Mouse (Mus musculus): ENCODE data around the gene Slc25a48. TPM values are rescaled to one million over a fixed set of nuclear protein-coding genes. Genes with fewer than 3 reads are reported as not detected.

The Slc25a48 gene
- polyA plus RNA-seq, 1 experiment: 0.45 TPM

GRCm38 (mm10) chr13:56435615-56436287 lies 2.4 kb upstream of the Slc25a48 start:
- Histone ChIP-seq H3K4me3 (replicated peaks; ENCODE audit: control insufficient read depth, low read depth, low read length) (no peak overlapping the region), H3K27ac (ENCODE audit: control insufficient read depth, insufficient read depth, low read depth, low read length, poor library complexity) (no peak overlapping the region), H3K4me1 (ENCODE audit: control insufficient read depth, insufficient read depth, low read length) (no peaks in the 10 kb centered on the region)
- WGBS: 78% methylated on average over 10 of the region's 10 CpGs
- TF ChIP-seq POLR2A (IDR thresholded peaks at IDR 0.05; ENCODE audit: borderline replicate concordance, control insufficient read depth, low read depth, low read length): no peak
- no peak for TF ChIP-seq CTCF (IDR thresholded peaks at IDR 0.05; ENCODE audit: control insufficient read depth, insufficient read depth, low read length)

GRCm38 (mm10) chr13:56443411-56443810 lies 5.3 kb downstream of the Slc25a48 start:
- 75% methylated on average over 7 of the region's 7 CpGs for WGBS
- H3K4me1 ChIP-seq (ENCODE audit: control insufficient read depth, insufficient read depth, low read length): no peaks in the 10 kb centered on the region
- H3K27ac ChIP-seq (ENCODE audit: control insufficient read depth, insufficient read depth, low read depth, low read length, poor library complexity): no peak overlapping the region
- no peak overlapping the region for H3K4me3 ChIP-seq (replicated peaks; ENCODE audit: control insufficient read depth, low read depth, low read length)
- TF ChIP-seq CTCF (IDR thresholded peaks at IDR 0.05; ENCODE audit: control insufficient read depth, insufficient read depth, low read length): no peak
- TF ChIP-seq POLR2A (IDR thresholded peaks at IDR 0.05; ENCODE audit: borderline replicate concordance, control insufficient read depth, low read depth, low read length): no peak

DNA sequence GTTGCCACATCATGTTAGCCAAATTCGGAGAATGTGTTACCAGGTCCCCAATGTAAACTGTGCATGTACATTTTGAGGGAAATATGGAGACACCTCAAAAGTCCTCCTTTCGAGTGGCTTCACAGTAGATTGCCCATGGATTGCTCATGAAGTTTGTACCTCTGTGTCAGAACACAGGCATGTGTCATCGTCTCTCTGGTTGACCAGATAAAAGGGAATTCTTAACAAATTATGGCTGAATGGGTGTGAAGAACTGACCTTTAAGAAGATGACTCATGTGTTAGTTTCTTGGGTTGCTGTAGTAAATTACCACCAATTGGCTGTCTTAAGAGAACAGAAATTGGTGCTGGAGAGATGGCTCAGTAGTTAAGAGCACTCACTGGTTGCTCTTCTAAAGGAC lies 6.0 kb downstream of the Slc25a48 start:
- WGBS: 78% methylated on average over 3 of the region's 3 CpGs
- Histone ChIP-seq H3K4me3 (replicated peaks; ENCODE audit: control insufficient read depth, low read depth, low read length) (no peak overlapping the region), H3K27ac (ENCODE audit: control insufficient read depth, insufficient read depth, low read depth, low read length, poor library complexity) (no peak overlapping the region), H3K4me1 (ENCODE audit: control insufficient read depth, insufficient read depth, low read length) (no peaks in the 10 kb centered on the region)
- no peak for TF ChIP-seq POLR2A (IDR thresholded peaks at IDR 0.05; ENCODE audit: borderline replicate concordance, control insufficient read depth, low read depth, low read length)
- TF ChIP-seq CTCF (IDR thresholded peaks at IDR 0.05; ENCODE audit: control insufficient read depth, insufficient read depth, low read length): no peak

DNA sequence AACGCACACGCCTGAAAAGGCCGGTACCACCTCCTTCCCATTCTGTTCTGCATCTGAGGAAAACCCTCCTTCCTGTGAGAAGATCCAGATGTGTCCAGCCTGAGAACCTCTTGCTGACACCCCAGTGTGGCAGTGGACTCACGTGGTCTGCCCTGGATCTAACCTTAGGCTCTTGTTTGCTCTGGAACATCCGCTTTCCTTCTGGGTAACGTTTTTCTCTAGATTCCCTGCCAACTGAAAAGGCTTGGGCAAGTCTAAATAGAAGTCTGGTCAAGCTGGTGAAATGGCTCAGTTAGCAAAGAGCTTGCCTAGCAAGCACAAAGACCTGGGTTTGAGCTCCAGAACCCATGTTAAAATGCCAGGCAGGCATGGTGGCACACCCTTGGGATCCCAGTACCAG lies 6.8 kb downstream of the Slc25a48 start:
- no peak overlapping the region for H3K4me3 ChIP-seq (replicated peaks; ENCODE audit: control insufficient read depth, low read depth, low read length)
- no peak overlapping the region for H3K27ac ChIP-seq (ENCODE audit: control insufficient read depth, insufficient read depth, low read depth, low read length, poor library complexity)
- no peaks in the 10 kb centered on the region for H3K4me1 ChIP-seq (ENCODE audit: control insufficient read depth, insufficient read depth, low read length)
- no peak for TF ChIP-seq POLR2A (IDR thresholded peaks at IDR 0.05; ENCODE audit: borderline replicate concordance, control insufficient read depth, low read depth, low read length)
- TF ChIP-seq CTCF (IDR thresholded peaks at IDR 0.05; ENCODE audit: control insufficient read depth, insufficient read depth, low read length): no peak
- 83% methylated on average over 6 of the region's 6 CpGs for WGBS

DNA sequence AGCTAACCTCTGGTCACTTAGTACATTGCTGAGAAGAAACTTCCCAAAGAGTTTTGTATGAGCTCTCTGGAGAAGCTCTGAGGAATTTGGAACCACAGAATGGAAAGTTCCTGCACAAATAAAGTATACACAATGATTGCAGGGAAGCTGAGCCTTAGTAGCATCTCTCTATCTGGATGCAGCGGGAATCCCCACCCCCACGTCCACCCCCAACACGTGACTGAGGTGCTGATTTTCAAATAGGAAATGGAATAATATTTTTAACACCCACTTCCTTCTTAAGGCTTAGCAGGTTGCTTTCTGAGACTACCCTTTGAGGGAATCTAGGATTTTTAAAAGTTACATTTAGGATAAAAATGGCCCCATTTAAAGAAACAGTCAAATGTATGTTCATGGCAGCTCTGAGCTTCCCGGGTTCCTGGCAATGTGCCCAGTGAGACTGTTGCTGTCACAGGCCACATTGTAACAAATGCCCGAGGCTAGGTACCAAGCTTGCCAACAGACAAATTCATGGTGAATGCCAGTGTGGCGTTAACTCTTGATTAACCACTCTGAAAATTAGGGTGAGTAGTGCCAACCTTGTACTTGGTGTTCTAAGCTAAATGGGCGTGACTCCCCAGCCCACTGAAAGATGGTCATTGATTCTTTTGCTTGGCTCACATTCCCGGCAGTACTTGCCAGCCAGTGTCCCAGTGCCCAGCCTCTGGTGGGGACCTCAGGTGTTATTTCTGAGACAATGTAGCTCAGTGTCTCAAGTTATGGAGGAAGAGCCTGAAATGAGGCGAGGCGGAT lies 11.3 kb downstream of the Slc25a48 start:
- no peak overlapping the region for H3K4me3 ChIP-seq (replicated peaks; ENCODE audit: control insufficient read depth, low read depth, low read length)
- no peak overlapping the region for H3K27ac ChIP-seq (ENCODE audit: control insufficient read depth, insufficient read depth, low read depth, low read length, poor library complexity)
- 55% methylated on average over 10 of the region's 10 CpGs for WGBS
- no peaks in the 10 kb centered on the region for H3K4me1 ChIP-seq (ENCODE audit: control insufficient read depth, insufficient read depth, low read length)
- TF ChIP-seq CTCF (IDR thresholded peaks at IDR 0.05; ENCODE audit: control insufficient read depth, insufficient read depth, low read length): no peak
- TF ChIP-seq POLR2A (IDR thresholded peaks at IDR 0.05; ENCODE audit: borderline replicate concordance, control insufficient read depth, low read depth, low read length): no peak

GRCm38 (mm10) chr13:56450035-56450434 lies 11.9 kb downstream of the Slc25a48 start:
- H3K4me1 ChIP-seq (ENCODE audit: control insufficient read depth, insufficient read depth, low read length): no peaks in the 10 kb centered on the region
- WGBS: 34% methylated on average over 8 of the region's 8 CpGs
- TF ChIP-seq CTCF (IDR thresholded peaks at IDR 0.05; ENCODE audit: control insufficient read depth, insufficient read depth, low read length) (no peak), POLR2A (IDR thresholded peaks at IDR 0.05; ENCODE audit: borderline replicate concordance, control insufficient read depth, low read depth, low read length) (no peak)
- no peak overlapping the region for H3K4me3 ChIP-seq (replicated peaks; ENCODE audit: control insufficient read depth, low read depth, low read length)
- no peak overlapping the region for H3K27ac ChIP-seq (ENCODE audit: control insufficient read depth, insufficient read depth, low read depth, low read length, poor library complexity)

DNA sequence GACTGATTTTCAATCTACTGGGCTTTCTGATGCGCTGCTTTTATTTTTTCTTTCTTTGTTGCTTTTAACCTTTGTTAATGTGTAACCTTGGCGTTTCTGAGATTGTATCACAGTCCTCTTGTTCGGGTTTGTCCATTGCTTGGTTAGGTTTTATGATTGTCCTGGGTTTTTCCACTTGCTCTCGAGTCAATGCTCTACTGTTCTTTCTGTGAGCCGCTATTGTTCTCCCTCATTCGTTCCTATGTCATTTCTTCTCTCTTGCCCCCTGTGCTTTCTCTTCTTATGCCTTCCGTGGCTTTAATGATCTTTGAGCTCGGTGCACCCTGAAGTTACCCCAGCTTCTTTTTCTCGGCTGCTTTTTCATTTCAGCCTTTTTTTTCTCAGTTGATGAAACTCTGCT lies 19.8 kb downstream of the Slc25a48 start:
- H3K27ac ChIP-seq (ENCODE audit: control insufficient read depth, insufficient read depth, low read depth, low read length, poor library complexity): no peak overlapping the region
- 55% methylated on average over 9 of the region's 9 CpGs for WGBS
- no peaks in the 10 kb centered on the region for H3K4me1 ChIP-seq (ENCODE audit: control insufficient read depth, insufficient read depth, low read length)
- H3K4me3 ChIP-seq (replicated peaks; ENCODE audit: control insufficient read depth, low read depth, low read length): no peak overlapping the region
- TF ChIP-seq POLR2A (IDR thresholded peaks at IDR 0.05; ENCODE audit: borderline replicate concordance, control insufficient read depth, low read depth, low read length) (no peak), CTCF (IDR thresholded peaks at IDR 0.05; ENCODE audit: control insufficient read depth, insufficient read depth, low read length) (no peak)

DNA sequence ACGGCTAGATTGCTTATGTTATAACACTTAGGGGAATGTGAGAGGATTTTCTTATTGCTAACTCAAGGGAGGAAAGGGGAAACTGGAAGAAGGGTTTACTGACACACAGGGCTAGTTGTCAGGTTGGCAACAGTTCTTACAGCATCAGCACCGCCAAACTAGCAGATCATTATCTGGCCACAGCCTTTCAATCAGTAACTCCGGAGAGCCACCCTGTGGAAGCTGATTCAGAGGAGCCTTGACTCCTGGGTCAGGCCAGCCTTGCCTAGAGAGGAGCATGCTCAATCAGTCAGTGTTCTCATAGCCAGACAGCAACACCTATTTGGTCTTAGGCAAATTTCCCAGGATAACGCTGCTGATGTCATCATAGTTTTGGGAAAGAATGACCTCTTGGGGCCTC lies 23.3 kb downstream of the Slc25a48 start:
- H3K4me3 ChIP-seq (replicated peaks; ENCODE audit: control insufficient read depth, low read depth, low read length): no peak overlapping the region
- 65% methylated on average over 4 of the region's 4 CpGs for WGBS

More for the DNA sequence above, 23.3 kb downstream of the Slc25a48 start:
- Histone ChIP-seq H3K27ac (ENCODE audit: control insufficient read depth, insufficient read depth, low read depth, low read length, poor library complexity) (no peak overlapping the region), H3K4me1 (ENCODE audit: control insufficient read depth, insufficient read depth, low read length) (no peaks in the 10 kb centered on the region)
- no peak for TF ChIP-seq CTCF (IDR thresholded peaks at IDR 0.05; ENCODE audit: control insufficient read depth, insufficient read depth, low read length)
- TF ChIP-seq POLR2A (IDR thresholded peaks at IDR 0.05; ENCODE audit: borderline replicate concordance, control insufficient read depth, low read depth, low read length): no peak

All from bone marrow, adult 2 months (tissue).